Mouse (Mus musculus) retina, postnatal 7 days (tissue): ENCODE data around the gene Hormad2.

ENCODE experiments used
- DNase-seq: peaks from one replicate; pipeline ENCODE4 v3.0.0-alpha.2; 2012; ENCODE audit warnings: low read depth, low spot score

The Hormad2 gene

GRCm38 (mm10) chr11:4440978-4441377, at the start of gene Hormad2:
TSS of gene Hormad2 (minus strand) at chr11:4441105.
- no peak for DNase-seq

DNA sequence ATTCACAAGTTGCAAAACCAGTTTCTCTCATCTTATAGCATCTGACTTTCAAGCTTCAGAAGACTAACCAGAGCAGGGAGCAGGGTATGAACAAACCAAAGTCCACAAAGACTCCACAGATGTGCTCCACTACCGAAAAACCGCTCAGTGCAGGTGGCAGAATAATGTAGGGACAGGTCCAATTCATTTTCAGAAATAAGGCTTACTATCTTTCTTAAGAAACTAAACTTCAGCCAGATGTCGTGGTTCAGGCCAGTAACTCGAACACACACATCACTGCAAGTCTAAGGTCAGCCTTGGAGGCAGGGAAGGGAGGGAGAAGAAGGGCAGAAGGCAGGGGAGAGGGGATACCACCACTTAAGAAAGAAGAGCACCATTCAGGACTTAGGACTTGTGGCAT, 48.3 kb upstream of the Hormad2 start:
- no peak for DNase-seq

GRCm38 (mm10) chr11:4488798-4489197, 47.9 kb upstream of the Hormad2 start:
- no peak for DNase-seq

- DNase-seq, result no peak
Measured at GRCm38 (mm10) chr11:4488367-4488766, 47.5 kb upstream of the Hormad2 start.

DNA sequence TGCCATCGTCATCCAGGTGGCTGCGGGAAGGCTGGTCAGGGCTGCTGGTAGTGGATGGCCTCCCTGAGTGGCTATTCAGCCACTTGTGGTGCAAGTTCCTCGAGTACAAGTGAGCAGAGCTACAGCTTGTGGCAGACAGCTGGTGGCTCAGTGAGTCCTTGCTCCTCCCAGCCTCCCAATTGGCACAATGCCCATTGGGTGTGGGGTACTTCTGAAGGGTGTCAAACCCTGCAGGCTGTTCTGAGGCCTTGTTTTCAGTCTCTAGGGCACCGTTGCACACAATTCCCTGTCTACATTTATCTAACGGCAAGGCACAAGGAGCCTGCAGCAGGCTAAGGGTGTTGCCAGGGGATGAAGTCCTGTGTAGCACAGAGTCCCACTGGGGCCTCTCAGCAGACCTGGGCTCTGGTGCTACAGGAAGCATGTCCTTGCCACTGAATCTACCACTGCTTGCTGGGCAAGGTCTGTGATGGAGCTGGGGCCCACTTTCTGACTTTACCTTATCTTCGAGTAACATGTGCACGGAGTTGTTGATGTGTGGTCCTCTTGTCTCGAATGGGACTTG, 46.6 kb upstream of the Hormad2 start:
- peak; percentile 25 for DNase-seq

DNA sequence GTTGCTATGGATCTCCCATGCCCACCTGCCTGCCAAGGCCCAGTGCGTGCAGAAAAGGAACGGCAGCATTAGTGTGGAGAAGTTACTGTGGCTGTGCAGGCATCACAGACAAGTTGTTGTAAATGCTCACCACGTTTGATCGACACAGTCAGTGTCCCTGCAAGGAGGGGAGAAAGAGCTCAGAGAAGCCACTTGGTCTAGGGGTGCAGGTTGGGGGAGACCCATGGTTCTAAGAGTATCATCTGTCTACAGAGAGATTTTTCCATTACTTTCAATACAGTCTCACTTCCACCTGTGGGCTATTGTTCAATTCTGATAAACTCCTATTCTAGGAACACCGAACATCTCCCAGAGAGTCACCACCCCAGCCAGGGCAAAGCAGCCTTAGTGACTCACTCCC, 43.6 kb upstream of the Hormad2 start:
- DNase-seq, result no peak

DNA sequence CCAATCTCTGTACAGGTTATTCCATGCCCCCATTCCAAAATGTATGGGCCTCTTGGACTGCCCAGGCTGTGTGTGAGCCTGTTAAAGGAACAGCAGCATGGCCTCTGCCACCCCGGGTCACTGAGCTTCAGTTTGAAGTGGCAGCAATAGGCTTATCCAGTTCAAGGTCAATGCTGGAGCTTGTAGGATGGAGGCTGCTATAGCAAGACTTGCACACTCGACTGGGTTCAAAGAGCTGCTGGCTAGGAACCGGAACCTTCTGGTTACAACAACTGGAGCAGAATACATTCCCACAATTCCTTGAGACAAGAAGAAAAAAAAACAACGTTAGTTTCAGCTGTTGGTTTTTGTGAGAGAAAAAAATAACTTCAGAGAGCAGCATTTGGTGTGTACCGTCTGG, 41.7 kb upstream of the Hormad2 start:
- no peak for DNase-seq

GRCm38 (mm10) chr11:4476184-4476697, 35.3 kb upstream of the Hormad2 start:
- DNase-seq, result no peak

GRCm38 (mm10) chr11:4472464-4473179, 31.7 kb upstream of the Hormad2 start:
- no peak for DNase-seq

DNA sequence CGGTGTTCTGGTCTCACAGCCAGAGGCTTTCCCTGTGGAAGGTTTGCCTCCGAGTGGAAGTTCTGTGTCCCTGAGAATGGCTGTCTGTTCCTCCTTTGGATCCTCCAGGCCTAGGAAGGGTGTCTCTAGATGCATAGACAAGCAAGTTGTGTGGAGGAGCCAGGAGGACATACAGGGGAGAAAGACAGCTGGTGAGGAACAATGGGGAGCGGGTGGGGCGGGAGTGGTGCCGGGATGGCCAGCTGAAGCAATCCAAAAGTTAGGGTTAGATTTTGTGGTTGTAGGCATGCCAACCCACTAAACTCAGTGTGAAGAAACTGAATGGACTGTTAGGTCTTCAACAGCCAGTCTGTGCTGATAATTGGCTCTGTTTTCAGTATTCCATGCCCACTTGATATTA, 30.8 kb upstream of the Hormad2 start:
- no peak for DNase-seq

DNA sequence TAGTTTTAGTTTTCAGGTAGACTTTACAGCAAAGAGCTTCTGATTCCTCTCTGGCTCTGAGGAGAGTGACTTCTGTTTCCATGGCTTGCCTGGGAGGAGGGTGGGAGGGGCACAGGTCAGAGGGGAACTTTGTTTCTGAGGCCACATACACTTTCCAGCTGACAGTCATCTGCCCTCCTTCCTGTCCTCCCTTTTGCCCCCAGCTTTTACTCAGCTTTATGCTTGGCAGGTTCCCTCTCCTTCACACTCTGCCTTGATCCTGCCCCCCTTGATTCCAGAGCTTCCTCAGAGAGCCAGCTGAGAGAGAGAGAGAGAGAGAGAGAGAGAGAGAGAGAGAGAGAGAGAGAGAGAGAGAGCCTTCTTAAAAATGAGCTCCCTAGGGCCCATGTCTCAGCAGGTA, 30.3 kb upstream of the Hormad2 start:
- no peak for DNase-seq

- DNase-seq, result no peak
Measured at GRCm38 (mm10) chr11:4469091-4469490, 28.2 kb upstream of the Hormad2 start.

GRCm38 (mm10) chr11:4467436-4467835, 26.5 kb upstream of the Hormad2 start:
- DNase-seq, result no peak

GRCm38 (mm10) chr11:4466191-4466590, 25.3 kb upstream of the Hormad2 start:
- no peak for DNase-seq

DNA sequence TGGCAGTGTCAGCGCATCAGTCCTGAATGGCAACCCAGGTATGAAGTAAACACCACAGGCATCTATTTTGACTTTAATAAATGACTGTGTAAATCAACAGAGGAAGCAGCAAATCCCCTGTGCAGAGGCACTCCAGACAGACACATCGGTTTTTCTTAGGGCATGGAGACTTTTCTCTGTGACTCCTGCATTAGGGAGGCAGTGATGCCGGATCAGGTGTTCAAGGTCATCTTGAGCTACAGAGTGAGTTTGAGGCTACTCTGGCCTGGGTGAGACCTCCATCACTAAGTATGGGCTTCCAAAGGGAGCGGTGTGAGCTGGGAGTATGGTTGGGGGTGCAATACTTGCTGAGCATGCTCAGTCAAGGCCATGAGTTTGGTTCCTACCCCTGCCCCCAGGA, 23.7 kb upstream of the Hormad2 start:
- DNase-seq, result no peak

DNA sequence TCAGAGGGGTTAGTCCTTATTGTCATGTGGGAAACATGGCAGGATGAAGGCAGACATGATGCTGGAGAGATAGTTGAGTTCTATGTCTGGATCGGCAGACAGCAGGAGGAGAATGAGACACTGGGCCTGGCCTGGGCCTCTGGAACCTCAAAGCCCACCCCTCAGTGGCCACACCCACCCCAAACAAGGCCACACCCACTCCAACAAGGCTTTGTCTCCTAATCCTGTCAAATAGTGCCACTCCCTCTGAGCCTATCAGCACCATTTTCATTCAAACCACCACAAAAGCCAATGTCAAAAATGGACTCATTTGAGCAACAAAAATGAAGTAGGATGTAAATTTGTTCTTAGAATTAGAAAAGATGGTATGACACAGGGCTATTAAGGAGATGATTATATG, 23.3 kb upstream of the Hormad2 start:
- DNase-seq, result no peak

GRCm38 (mm10) chr11:4462868-4463267, 22.0 kb upstream of the Hormad2 start:
- DNase-seq, result no peak

DNA sequence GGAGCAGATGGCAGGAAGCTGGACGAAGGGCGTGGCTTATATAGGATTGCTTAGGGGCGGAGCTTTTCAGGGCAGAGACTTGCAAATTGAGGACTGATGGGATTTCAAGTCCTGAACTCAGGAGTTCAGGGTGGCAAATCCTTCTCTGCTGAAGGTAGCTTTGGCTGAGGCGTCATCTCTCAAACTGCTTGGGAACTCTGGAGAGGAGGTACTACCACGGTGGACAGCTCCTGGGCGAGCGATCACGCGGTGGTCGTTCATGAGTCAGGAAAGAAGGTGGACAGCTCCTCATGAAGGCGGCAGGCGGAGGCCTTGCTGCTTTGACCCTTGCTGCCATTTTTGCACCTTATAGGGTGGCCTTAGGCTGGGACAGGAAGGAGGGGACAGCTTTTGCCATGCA, 20.2 kb upstream of the Hormad2 start:
- no peak for DNase-seq

GRCm38 (mm10) chr11:4460615-4461014, 19.7 kb upstream of the Hormad2 start:
- DNase-seq, result no peak

- no peak for DNase-seq
Measured at GRCm38 (mm10) chr11:4454895-4455535, 14.1 kb upstream of the Hormad2 start.

DNA sequence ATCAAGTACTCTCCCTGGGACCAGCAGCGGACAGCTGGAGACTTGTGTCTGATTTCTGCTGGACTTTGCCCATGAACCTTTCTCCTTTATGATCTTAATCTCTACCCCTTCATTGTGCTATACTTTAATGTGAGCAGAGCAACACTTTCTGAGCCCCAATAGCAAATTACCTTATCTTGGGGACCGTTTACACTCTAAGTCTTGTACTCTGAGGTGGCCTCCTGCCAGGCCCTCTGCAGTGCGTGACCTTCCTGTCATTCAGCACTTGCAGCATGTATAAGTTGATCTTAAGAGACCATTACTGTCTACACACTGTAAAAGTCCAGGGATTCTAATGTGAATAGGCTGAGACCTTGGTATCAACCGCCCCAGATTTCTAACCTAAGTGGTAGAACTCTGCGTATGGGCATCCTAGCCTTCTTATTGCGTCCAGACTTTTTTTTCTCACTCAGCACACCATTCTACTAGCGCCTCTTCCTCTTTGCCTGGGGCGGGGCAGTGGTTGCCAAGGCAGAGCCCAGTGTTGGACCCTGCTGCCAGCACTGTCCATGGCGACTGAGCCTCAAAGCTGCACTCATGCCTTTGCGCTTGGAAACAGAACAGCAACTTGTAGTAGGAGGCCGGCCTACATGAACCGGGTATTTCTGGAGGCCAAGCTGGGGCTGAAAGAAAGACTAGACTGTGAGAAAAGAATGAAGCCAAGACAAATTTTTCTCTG, 11.7 kb upstream of the Hormad2 start:
- no peak for DNase-seq

GRCm38 (mm10) chr11:4451116-4451515, 10.2 kb upstream of the Hormad2 start:
- peak; percentile 34 for DNase-seq
